Mouse (Mus musculus) left cerebral cortex, adult 11 months (tissue): ENCODE data around the gene Tcp11.
A peak's percentile ranks its signal among the peaks of the same experiment; 100 is the strongest.

Source experiments
- DNase-seq: peaks from one replicate; pipeline ENCODE4 v3.0.0; 2022; ENCODE audit warnings: low spot score

The Tcp11 gene

GRCm38 (mm10) chr17:28080045-28080816, at the start of gene Tcp11:
Tcp11 (minus strand) TSS chr17:28080639.
- no peak for DNase-seq

GRCm38 (mm10) chr17:28129796-28130195, 49.4 kb upstream of the Tcp11 start:
- no peak for DNase-seq

GRCm38 (mm10) chr17:28124368-28124767, 43.9 kb upstream of the Tcp11 start:
- DNase-seq, result no peak

- DNase-seq, result no peak
Observed at GRCm38 (mm10) chr17:28123627-28124026, 43.2 kb upstream of the Tcp11 start.

- no peak for DNase-seq
Observed at GRCm38 (mm10) chr17:28122949-28123348, 42.5 kb upstream of the Tcp11 start.

- no peak for DNase-seq
Observed at GRCm38 (mm10) chr17:28120460-28120859, 40.0 kb upstream of the Tcp11 start.

- DNase-seq, result no peak
Observed at GRCm38 (mm10) chr17:28117451-28118209, 37.2 kb upstream of the Tcp11 start.

- no peak for DNase-seq
Observed at GRCm38 (mm10) chr17:28116335-28116734, 35.9 kb upstream of the Tcp11 start.

GRCm38 (mm10) chr17:28112266-28112665, 31.8 kb upstream of the Tcp11 start:
- DNase-seq, result no peak

GRCm38 (mm10) chr17:28107275-28107674, 26.8 kb upstream of the Tcp11 start:
- no peak for DNase-seq

GRCm38 (mm10) chr17:28106352-28106751, 25.9 kb upstream of the Tcp11 start:
- no peak for DNase-seq

- no peak for DNase-seq
Observed at GRCm38 (mm10) chr17:28104416-28104815, 24.0 kb upstream of the Tcp11 start.

- no peak for DNase-seq
Observed at GRCm38 (mm10) chr17:28101902-28102319, 21.5 kb upstream of the Tcp11 start.

GRCm38 (mm10) chr17:28101284-28101887, 20.9 kb upstream of the Tcp11 start:
- DNase-seq, result no peak

- DNase-seq, result no peak
Observed at GRCm38 (mm10) chr17:28100669-28101068, 20.2 kb upstream of the Tcp11 start.

GRCm38 (mm10) chr17:28099086-28099485, 18.6 kb upstream of the Tcp11 start:
- DNase-seq, result no peak

- DNase-seq, result no peak
Observed at GRCm38 (mm10) chr17:28097308-28097707, 16.9 kb upstream of the Tcp11 start.

- DNase-seq, result no peak
Observed at GRCm38 (mm10) chr17:28096418-28096817, 16.0 kb upstream of the Tcp11 start.

- no peak for DNase-seq
Observed at GRCm38 (mm10) chr17:28093837-28094236, 13.4 kb upstream of the Tcp11 start.

- no peak for DNase-seq
Observed at GRCm38 (mm10) chr17:28092297-28092696, 11.9 kb upstream of the Tcp11 start.

GRCm38 (mm10) chr17:28088718-28089117, 8.3 kb upstream of the Tcp11 start:
- DNase-seq, result no peak

GRCm38 (mm10) chr17:28087430-28087829, 7.0 kb upstream of the Tcp11 start:
- DNase-seq, result no peak

- DNase-seq, result peak; percentile 70
Observed at GRCm38 (mm10) chr17:28084964-28085363, 4.5 kb upstream of the Tcp11 start.
